Mouse (Mus musculus) kidney, adult 9 months (tissue): ENCODE data around the gene Atxn2l.

Experiments
- DNase-seq: peaks from one replicate; pipeline ENCODE4 v3.0.0; 2022

Atxn2l gene

GRCm38 (mm10) chr7:126460623-126461399, 42.4 kb downstream of the Atxn2l start:
- DNase-seq, result no peak

DNA sequence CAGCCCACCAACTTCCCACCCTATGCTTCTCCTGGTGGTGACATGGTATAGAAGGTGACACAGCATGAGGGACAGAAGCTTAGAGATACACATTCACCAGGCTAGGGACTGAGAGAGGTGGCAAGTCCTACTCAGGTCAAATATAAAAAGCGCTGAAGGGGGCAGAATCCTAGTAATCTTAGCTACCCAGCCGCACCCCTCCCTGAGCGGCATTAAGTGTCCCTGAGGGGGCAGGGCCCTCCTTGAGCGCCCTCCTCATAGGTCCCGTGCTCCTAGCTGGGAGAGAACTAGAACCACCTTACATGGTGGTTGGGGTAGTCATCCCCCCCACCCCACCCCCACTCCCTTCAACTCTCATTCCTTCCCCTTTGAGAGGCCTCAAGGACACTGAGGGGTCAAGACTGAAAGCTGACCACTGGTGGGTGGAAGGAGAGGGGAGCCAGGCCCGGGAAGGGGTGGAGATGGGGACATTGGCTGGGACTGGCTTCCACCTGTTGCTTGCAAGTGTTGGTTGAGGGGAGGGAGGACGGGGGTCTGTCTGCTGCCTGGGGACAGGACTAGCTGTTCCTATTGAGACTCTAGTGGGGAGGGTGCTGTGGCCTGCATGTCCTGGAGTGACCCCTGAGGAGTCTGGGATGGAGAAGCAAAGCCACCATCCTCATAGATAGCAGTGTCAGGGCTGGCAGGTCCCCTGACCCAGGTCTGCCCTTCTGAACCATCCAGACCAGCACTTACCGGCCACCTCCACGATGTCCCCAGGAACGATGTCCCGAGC, 44.2 kb downstream of the Atxn2l start:
- DNase-seq, result no peak

- DNase-seq, result no peak
These were observed 45.0 kb downstream of the Atxn2l start for GRCm38 (mm10) chr7:126458225-126458624.

DNA sequence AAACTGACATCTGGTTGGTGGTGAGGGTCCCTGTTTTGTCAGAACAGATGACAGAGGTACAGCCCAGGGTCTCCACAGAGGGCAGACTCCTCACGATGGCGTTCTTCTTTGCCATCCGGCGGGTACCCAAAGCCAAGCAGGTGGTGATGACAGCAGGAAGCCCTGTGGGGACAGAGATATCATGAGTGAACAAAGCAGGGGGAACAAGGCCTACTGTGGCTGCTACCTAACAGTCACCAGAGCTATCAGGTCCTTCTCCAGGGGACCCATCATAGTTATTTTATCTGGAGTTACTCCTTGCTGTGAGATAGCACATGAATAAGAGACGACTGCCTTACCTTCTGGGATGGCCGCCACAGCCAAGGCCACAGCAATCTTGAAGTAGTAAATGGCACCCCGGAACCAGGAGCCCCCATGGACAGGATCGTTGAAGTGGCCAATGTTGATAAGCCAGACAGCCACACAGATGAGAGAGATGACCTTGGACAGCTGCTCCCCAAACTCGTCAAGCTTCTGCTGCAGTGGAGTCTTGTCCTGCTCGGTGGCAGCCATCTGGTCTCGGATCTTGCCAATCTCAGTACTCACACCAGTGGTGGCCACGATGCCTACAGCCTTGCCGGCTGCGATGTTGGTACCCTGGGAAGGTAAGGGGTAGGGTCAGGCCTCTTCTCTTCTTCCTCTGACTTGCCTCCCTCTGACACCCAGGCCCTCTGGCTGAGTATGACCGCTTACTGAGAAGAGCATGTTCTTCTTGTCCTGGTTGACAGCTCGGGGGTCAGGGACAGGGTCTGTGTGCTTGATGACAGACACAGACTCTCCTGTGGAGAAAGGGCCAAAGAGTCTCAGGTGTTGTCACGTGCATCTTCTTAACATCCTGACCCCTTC, 46.6 kb downstream of the Atxn2l start:
- no peak for DNase-seq

- DNase-seq, result no peak
These were observed 48.0 kb downstream of the Atxn2l start for GRCm38 (mm10) chr7:126455242-126455641.

GRCm38 (mm10) chr7:126453861-126454260, 49.4 kb downstream of the Atxn2l start:
- DNase-seq, result no peak

DNA sequence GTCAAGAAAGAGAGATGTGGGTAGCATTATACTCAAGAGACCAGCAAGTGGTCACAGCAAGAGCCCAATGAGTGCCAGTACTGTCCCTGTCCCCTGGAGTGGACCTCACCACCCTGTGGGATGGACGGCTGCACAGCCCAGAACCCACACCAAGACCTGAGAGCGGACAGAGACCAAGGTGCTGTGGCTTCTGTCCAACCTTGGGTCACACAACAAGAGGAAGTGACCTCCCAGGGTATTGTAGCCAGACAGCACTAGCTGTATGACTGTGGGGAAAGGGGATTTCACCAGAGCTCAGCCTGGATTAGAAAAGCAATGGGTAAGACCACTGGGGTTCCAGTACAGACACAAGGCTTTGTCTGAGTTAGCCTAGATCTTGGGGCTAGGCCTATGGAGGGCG, 51.0 kb downstream of the Atxn2l start:
- DNase-seq, result no peak

- no peak for DNase-seq
These were observed 52.6 kb downstream of the Atxn2l start for GRCm38 (mm10) chr7:126450641-126451040.

- DNase-seq, result no peak
These were observed 53.2 kb downstream of the Atxn2l start for GRCm38 (mm10) chr7:126449991-126450390.

DNA sequence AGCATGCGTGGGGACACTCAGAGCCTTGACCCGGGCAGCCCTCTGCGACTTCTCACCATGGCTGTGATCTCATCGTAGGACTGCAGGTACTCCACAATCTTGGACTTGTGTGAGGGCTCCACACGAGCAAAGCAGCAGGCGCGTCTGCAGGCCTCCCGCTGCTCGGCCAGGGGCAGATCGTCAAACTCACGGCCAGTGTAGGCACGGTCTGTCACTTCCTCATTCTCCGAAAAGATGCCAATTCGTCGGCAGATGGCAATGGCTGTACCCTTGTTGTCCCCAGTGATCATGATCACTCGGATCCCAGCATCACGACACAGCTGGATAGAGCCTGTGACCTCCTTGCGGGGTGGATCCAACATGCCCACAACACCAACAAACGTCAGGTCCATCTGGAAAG, 54.8 kb downstream of the Atxn2l start:
- DNase-seq, result no peak

DNA sequence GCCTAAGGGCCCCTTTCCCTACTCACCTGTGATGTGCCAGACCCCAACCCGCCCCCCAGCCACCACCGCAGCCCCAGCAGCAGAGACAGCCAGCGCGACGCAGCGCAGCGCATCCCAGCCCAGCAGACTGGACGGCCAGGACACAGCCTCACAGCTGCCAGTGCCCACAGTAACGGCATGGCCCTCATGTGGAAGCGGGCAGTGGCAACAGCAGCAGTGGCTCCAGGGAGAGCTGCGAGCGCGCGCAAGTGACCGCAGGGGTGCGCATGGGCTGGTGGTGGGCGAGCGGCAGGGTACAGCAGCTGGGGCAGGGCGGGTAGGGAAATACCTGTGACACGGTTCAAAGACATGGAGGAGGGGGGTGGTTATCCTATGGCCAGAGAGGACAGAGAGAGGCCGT, 57.0 kb downstream of the Atxn2l start:
- DNase-seq, result no peak

- DNase-seq, result no peak
These were observed 58.0 kb downstream of the Atxn2l start for GRCm38 (mm10) chr7:126445104-126445815.

DNA sequence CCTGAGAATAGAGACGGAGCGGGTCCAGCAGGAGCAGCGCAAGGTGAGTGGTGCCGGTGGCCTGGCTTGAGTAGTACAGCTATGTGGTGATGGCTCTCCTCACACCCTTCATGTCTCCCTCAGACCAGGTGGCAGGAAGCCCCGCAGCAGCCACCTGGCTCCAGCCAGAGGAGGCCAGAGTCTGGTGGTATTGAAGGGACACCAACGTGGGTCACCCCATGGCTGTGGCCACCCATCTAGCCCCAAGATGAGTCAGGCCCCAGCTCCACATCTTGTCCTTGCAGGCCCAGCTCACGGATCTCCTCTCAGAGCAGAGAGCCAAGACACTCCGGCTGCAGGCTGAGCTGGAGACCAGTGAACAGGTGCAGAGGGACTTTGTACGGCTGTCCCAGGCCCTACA, 58.7 kb downstream of the Atxn2l start:
- no peak for DNase-seq

DNA sequence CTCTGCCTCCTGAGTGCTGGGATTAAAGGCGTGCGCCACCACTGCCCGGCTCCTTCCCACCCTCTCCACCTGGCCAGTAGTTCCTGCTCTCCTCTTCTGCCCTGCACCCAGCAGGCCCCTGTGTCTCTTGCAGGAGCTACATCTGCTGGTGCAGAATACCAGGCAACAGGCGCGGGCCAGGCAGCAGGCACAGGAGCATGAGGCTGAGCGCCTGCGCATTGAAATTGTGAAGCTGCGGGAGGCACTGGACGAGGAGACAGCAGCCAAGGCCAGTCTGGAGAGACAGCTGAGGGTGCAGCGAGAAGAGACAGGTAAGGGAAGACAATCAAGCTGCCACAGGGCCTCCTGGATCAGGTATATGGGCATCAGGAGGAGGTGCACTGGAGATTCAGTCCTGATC, 59.2 kb downstream of the Atxn2l start:
- DNase-seq, result no peak
